Mouse (Mus musculus): ENCODE measurements around the gene Pax7. TPM values are rescaled to one million over a fixed set of nuclear protein-coding genes. Genes with fewer than 3 reads are reported as not detected.

Gene Pax7
- polyA plus RNA-seq, 2 experiments from 2014 or later: not detected

DNA sequence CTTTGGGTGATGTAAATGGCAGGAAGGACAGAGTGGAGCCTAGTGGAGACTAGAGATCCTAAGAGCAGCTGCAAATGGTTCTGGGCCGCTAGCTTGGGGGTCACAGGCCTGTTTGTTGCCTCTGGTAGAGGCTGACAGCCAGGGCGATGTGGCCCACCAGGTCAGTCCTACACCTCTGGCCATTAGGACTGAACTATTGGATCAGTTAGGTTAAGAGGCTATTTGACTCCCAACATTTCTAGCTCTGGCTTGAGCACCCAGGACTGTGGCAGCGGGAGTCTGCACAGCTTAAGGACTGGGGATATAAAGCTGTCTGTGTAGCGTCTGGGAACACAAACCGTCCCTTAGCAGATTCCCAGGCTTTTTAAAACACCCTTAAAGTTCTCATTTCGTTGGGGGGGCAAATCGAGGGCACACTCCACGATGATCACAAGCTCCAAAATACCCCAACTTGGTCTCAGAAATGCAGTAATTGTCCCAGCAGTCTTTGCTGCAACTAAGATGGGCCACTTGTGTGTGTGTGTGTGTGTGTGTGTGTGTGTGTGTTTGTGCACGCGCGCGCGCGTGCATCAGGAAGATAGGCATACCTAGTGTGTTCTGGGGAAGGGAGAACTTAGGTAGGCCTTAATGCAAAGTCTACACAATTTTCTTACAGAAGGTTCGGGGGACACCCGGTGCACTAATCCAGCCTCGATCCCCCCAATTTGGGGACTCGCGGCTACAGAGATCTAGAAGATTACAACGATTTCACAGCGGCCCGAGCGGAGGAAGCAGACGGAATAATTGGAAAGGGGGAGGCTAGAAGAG lies 2.5 kb downstream of the Pax7 start:
- ATAC-seq: no peak

DNA sequence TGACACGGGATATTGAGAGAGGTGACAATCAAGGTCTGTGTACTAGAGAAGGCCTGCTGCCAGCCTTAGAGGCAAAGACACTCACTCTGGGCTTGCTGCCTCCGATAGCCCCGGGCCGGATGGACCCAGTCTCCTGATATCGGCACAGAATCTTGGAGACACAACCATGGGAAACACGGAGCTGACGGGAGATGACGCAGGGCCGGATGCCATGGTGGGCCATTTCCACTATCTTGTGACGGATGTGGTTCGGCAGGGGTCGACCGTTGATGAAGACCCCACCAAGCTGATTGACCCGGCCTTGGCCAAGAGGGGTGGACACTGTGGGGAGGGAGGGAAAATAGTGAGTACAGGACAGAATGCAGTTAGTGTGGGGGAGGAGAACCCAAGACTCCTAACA lies 3.3 kb downstream of the Pax7 start:
- ATAC-seq: no peak

- ATAC-seq: no peak
Observed at GRCm38 (mm10) chr4:139828871-139829590, 4.3 kb downstream of the Pax7 start.

DNA sequence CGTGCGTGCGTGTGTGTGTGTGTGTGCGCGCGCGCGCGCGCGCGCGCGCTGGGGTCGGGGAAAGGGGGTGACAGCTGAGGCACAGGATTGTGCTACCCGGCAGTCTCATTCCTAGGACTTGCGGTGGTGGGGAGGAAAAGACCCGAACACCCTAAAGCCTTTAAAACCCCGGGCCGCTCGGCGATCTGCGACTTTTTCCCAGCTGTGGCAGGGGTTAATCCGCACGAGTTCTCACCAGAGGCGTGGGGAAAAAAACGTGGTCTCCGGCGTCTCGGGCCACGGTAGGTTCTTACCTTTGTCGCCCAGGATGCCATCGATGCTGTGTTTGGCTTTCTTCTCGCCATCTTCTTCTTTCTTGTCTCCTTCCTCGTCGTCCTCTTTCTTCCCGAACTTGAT lies 5.0 kb downstream of the Pax7 start:
- no peak for ATAC-seq

DNA sequence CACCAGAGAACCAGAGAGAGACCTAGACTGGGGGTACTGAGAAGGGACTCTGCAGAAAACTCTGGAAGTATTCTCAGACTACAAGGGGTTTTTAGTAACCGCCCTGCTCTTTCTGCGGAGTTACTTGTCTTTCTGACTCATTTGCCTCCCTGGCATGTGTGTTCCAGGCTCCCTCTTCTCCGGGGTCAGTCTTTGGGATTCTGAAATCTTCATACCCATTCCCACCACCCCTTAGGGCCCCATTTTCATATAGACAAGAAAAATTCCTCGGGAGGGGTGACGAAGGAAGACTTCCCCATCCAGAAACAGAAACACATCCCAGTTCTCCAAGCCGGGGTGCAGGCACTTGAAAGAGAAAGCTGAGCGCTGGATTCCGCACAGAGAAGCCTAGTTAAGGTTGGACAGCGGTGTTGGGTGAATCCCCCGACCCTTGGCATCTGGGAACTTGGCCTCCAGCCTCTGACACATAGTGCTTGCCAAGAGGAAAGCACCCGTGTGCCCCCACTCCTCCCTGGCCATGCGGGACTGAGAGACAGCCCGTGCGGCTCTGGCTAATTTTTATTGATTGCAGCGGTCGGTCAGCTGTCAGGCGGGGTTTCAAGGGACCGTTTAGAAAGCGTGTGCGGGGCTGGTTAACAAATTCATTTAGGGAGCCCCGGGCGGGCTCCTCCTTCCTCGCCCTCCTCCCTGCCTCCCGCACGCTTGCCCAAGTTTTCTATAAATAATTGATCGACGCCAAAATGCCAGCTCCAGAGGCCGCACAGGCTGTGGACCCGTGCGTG lies 5.6 kb downstream of the Pax7 start:
- ATAC-seq: no peak

DNA sequence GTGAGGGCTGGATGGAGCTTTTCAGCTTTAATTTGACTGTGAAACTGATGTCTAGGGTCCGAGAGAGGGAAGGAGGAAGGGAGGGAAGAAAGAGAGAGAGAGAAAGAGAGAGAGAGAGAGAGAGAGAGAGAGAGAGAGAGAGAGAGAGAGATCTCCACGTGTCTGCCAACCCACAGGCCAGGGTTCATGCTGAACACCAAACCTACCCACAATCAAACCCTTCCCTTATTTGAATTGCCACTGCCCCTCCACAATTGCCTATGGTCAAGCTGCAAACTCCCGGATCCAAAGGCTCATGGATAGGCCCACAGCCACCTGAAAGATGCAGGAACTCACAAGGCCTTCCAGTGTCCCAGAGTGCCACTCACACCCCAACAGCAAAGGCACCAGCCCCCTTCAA lies 7.1 kb downstream of the Pax7 start:
- no peak for ATAC-seq

GRCm38 (mm10) chr4:139825326-139826112 lies 7.8 kb downstream of the Pax7 start:
- no peak for ATAC-seq

DNA sequence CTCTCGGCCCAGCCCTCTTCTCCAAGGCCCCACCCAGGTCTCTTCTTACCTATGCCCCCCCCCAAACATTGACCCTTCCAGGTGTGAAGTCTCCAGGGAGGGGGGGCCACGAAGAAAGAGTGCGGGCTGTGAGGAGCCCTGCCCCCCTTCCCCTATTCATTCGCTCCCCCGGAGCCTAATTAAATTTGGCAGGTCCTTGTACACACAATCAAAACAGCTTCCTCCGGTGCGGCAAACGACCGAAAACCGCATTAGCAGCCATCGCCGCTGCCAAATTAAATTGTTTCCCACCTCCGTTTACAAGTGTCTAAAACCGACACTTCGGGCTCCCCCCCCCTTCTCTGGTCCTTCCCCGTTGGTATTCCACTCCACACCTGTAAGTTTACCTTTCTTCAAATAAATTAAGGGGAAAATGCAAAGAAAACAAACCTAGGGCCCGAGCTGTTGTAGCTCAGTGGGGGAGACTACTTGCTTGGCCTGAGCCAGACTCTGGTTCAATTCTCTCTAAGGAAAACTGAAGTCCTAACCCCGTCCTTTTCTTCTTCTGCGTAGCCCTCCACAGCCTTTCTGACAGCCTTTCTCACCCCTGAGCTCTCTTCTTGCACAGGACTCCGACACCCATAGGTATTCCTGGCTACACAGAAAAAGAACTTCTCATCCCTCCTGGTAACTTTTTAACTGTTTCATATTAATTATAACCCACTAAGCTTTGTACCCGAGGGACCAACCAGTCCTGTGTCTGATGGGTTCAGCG lies 8.6 kb downstream of the Pax7 start:
- no peak for ATAC-seq

- no peak for ATAC-seq
Observed at GRCm38 (mm10) chr4:139823870-139824472, 9.4 kb downstream of the Pax7 start.

- no peak for ATAC-seq
Observed at GRCm38 (mm10) chr4:139823138-139823869, 10.0 kb downstream of the Pax7 start.

GRCm38 (mm10) chr4:139822214-139823137 lies 10.9 kb downstream of the Pax7 start:
- ATAC-seq: no peak

DNA sequence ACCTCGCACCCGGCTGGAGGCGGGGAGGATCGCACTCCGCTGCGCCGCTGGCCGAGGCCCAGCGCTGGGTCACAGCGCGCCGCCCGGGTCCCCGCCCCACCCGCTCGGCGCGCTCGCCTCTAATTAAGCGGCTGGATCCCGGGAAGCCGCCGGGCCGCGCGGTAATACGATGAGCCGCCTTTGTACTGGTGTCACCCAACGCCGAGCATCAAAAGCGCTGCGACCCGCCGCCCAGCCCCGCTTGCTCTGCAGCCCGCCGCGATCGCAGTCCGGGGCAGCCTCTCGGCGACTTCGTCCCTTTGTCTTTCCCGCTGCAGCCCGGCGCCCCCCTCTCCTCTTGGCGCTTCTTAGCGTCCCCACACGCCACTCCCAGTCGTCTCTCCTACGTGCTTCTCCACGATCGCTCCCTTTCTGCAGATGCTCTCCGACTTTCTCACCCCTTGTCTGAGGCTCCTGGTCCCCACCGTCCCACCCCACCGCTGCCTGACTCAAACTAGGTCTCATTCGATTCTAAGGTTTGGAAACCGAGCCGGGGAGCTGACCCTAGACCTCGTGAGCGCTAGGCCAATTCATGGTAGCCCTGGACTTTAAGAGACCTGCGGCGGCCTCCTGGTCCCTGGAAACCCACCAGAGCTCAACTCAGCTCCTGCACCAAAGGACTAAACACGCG lies 11.7 kb downstream of the Pax7 start:
- no peak for ATAC-seq

DNA sequence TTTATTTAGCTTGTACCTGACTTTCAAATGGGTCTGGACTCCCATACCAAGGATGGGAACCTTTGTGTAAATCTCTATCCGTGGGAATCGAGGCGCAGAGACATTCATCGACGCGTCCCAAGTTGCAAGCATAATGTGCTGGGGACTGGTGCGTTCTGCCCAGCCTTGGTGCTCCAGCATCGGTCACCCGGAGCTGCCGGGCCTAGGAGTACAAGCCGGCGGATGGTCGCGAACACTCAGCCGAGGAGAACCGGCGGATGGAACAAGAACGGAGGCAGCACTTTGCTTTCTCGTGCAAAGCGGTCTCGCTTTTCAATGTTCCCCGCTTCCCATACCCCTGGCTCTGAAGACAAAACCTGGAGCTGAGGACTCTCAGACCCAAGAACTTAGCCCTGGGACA lies 12.3 kb downstream of the Pax7 start:
- no peak for ATAC-seq

DNA sequence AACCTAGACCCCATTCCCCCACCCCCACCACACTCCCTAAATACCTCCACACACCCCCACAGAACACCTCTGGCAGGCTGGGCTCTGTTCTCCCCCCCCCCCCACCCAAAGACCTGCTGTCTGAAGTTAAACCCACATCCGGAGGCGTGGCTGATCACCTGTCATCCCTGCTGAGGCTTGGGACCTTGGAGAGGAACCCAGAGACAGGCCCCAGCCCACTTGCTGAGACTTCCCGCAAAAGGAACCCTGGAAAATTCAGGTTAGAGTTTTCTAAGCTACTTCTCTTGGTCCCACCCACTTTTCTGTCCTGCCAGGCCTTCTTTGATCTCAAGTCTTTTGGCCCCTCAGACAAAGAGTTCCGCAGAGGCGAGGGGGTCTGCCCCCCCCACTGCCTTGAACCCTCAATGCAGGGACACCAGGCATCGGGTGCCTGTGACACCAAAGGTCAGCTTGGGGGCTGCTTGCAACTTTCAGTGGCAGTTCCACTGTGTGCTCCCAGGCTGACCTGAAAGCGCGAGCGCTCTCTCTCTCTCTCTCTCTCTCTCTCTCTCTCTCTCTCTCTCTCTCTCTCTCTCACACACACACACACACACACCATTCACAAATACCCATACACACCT lies 13.8 kb downstream of the Pax7 start:
- ATAC-seq: no peak

- ATAC-seq: no peak
Observed at GRCm38 (mm10) chr4:139818163-139818562, 15.2 kb downstream of the Pax7 start.

GRCm38 (mm10) chr4:139813371-139813960 lies 19.9 kb downstream of the Pax7 start:
- no peak for ATAC-seq

DNA sequence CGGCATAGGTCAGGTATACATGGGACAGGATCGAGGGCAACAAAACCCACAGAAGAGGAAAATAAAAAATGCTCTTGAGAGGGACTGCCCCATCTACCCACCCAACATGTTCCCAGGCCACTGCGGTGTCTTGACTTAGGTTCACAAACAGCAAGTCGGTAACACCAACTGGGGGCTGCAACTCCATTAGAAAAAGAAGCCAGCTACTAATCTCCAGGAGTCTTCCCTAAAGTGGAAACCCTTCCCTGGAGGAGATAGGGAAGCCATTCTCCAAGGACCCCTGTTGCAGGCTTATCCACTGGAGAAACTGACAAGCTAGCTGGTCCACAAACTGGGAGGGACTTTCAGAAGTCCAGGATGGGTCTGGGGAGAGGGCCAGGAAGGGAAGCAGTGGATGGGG lies 21.4 kb downstream of the Pax7 start:
- no peak for ATAC-seq

DNA sequence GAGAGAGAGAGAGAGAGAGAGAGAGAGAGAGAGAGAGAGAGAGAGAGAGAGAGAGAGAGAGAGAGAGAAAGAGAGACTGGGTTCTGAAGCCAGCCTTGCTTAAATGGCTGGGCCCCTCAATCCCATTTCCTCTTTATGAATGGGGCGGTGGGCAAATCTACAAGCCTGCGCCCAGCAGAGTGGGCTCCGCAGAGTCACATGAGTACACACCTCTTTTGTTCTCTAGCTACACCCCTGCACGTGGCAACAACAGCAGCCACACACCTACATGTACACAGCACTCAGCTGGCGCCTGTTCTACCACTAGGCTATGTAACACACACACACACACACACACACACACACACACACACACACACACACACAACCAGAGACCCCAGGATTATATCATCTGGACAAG lies 21.9 kb downstream of the Pax7 start:
- ATAC-seq: no peak
